Mouse (Mus musculus) retina, embryonic 14.5 days (tissue): ENCODE results near the gene Bdh1.

Experiments used
- DNase-seq: peaks from one replicate; pipeline ENCODE4 v3.0.0-alpha.2; 2015; ENCODE audit warnings: low spot score

Gene Bdh1

DNA sequence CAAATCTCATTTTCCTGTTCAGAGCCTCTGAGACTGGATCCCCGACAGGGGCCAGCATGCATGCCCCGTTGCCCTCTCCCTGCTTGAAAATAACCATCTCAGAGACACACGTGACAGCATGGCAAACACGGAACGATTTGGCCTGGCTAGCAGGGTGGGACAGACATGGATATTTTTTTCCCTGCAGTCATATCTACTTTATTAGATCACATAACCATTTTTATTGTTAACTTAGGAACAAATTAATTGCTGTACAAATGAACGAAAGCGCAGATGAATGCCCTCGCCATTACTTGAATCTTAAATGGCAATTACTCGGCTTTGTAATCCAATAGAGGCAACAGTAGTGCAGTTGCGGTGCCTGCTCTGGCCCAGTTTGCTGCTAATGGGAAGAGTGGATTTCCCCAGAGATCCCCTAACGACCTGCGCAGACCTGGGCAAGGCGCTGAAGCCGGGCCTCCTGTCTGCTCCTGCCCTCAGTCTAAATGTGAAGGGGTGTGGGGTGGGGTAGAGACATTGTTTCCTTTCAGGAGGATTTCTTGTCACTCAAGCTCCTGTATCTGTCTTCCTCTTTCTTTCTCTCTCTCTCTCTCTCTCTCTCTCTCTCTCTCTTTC, 79.8 kb downstream of the Bdh1 start:
- no peak for DNase-seq

DNA sequence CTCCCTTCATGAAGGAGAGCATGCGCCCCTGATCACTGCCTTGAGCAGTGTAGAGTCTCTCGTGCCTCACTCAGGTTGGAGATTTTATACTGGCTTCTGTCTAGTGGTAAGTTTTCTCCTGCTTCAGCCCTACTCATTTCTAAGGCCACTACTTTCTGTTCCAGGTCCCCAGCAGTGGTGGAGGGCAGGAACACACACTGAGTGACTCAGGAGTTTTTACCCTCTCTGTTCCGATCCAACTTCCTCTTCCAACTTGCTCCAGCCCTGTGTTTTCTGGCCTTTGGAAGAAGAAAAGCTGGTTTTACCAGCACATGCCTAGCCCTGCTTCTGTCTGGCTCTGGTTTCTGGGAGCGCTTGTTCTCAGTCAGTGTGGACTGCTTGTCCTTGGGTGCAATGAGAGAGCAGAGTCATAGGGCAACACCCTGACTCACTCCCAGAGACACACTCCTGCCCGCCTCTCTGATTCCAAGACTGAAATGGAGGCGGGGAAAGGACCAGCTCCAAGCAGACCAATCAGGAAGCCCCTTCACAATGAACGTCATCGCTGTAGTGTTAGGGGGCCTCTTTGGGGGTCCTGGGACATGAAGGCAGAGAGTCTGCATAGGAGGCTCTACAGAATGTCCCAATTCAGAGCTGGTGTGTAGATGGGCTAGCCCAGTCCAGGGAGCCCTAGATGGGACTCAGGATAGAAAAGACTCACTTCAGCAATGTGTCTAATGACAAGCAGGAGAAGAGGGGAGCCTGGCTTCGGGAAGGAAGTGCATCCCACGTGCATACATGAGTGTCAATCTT, 84.8 kb downstream of the Bdh1 start:
- no peak for DNase-seq

DNA sequence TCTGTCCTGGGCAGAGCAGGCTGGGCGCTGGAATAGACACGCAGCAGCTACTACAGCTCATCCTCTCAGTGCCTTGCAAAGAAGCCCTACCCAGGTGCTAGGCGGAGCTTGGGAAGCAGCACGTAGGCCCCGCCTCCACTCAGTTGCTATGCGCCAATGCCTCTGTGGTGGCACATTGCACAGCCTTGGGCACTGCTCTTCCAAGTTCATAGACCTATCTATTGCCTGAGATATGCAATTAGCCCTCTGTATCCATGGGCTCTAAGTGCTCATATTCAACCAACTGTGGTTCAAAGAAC, 85.3 kb downstream of the Bdh1 start:
- no peak for DNase-seq

DNA sequence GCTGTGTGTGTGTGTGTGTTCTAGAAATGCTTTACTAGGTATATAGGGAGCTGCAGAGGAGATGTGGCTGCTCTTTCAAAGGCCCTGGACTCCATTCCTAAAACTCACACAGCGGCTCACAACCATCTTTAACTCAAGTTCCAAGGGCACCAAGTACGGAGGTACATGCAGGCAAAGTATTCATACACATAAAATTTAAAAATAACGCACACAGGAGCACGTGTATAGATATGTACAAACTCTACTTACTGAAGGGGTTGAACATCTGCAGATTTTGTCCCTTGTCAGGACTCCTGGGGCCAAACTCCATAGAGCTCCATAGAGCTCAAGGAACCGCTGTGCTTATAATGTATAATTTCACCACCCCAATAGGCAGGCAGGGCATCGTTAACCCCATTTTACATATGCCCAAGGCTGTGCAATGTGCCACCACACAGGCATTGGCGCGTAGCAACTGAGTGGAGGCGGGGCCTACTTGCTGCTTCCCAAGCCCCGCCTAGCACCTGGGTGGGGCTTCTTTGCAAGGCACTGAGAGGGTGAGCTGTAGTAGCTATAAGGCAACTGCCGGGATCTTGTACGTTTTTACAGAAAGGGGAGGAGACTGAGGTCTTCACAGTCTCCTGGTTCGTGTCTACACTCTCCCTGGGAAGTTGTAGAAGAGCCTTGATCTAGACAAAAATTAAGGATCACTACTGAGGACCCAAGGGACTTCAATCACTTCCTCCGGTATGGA, 85.9 kb downstream of the Bdh1 start:
- DNase-seq: peak; percentile 66
